Mouse (Mus musculus) cerebellum, adult 11 months (tissue): ENCODE results near the gene Denr.

ENCODE experiments used
- DNase-seq: peaks from one replicate; pipeline ENCODE4 v3.0.0; 2022

The Denr gene

GRCm38 (mm10) chr5:123914852-123915251 is 7.9 kb downstream of the Denr start:
- DNase-seq, result no peak

- no peak for DNase-seq
These were observed 15.1 kb downstream of the Denr start for GRCm38 (mm10) chr5:123922112-123922511.

DNA sequence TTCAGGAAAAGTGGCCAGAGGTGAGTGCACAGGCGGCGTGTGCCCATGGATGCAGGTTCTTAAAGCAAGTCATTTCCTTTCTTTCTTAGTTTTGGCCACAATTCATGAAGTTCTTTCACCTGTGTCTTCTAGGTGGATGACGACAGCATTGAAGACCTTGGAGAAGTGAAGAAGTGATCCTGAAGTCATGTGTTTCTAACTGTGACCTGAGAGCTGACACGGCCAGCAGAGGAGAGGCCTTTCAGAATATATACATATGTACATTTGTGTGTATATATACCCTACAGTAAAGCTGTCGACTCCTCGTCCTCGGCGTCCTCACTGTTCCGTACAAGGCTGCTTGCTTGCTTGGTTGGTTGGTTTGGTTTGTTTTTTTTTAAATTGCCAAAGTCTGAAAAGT is 20.1 kb downstream of the Denr start, which contains the start of gene Gm43518:
TSS of gene Gm43518 (plus strand) at position 301 of the 400 bp plus-strand sequence.
- no peak for DNase-seq

- DNase-seq, result peak; percentile 94
These were observed 23.6 kb downstream of the Denr start, which contains the start of gene Ccdc62 for GRCm38 (mm10) chr5:123930508-123930989. TSS of gene Ccdc62 (plus strand) at chr5:123930679.

GRCm38 (mm10) chr5:123931131-123931530 is 24.2 kb downstream of the Denr start:
- no peak for DNase-seq

DNA sequence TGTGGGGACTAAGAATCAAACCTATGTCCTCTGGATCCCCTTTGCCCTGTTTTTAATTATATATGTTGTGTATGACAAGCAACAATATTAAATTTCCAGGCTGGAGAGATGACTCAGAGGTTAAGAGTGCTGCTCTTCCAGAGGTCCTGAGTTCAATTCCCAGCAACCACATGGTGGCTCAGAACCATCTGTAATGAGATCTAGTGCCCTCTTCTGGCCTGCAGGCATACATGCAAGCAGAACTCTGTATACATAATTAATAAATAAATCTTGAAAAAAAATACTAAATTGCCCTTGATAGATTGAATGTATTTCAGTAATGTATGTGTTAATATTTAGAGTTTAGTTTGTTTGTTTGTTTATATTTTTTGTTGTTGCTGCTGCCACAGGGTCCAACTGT is 26.0 kb downstream of the Denr start:
- DNase-seq, result no peak

DNA sequence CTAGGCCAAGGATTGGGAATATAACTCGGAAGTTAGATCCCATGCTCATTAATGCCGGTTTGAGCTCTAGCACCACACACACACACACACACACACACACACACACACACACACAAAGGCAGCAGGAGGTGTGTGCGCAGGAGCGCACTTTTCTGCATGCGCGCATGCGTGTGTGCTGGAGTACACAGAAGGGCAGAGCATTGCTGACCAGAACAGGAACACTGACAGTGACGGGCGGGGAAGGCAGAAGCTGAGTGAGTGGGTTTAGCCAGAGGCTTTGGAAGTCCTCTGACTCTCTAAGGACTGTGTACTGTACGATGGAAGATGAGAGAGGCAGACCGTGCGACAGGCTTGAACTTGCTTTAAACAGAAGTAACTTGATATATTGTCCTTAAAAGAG is 26.6 kb downstream of the Denr start:
- no peak for DNase-seq

- no peak for DNase-seq
These were observed 27.1 kb downstream of the Denr start for GRCm38 (mm10) chr5:123933957-123934591.

DNA sequence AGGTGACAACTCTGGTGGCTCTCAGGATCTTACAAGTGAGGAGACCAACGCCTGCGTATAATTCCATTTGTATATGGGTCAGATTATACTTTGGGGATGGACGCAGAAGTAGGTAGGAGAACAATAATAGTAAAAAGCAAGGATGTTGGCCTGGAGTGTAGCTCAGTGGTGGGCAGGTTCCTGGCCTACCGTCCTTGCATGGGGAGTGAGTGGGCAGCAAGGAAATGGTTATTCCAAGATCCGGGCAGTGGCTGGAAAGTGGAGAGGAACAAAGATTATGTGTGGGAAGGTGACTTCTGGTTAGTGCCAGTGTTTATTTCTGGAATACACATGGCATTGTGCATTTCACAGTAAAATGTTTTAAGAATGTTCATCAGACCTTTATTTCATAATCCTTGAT is 29.0 kb downstream of the Denr start:
- DNase-seq, result no peak

GRCm38 (mm10) chr5:123938479-123938878 is 31.5 kb downstream of the Denr start:
- DNase-seq, result no peak

- no peak for DNase-seq
These were observed 39.6 kb downstream of the Denr start for GRCm38 (mm10) chr5:123946546-123946945.

DNA sequence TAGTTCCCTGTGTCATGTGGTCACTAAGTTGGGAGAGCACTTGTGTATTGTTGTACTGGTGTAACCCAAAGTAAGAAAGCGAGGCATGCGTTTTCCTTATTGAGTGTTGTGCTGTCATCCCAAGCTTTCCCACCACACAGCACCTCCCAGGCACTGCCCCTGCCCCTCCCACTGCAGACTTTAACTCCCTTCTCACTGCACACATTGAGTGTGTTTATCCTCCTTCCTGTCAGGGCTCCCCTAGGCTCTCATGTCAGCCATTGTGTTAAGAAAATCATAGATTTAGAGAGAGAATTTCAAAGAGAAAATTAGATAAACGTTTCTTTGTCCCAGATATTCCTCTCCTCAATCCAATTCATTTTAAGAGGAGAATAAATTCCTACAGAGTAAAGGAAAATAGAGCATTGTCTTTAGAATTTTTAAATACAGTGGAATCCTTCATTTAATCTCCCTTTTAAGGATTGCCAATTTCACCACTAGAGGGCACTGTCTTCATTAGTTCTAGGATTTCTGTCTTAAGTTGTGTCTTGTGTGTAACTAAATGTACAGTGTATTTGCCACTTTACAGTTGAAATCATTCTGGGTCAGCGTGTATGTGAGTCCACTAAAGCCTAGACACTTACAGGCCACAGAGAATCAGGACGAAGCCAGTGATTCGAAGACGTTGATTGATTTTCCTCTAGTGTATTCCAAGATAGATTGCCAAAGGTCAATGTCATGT is 40.2 kb downstream of the Denr start:
- DNase-seq, result no peak

GRCm38 (mm10) chr5:123952365-123953045 is 45.5 kb downstream of the Denr start:
- no peak for DNase-seq

GRCm38 (mm10) chr5:123957213-123957612 is 50.2 kb downstream of the Denr start:
- no peak for DNase-seq

DNA sequence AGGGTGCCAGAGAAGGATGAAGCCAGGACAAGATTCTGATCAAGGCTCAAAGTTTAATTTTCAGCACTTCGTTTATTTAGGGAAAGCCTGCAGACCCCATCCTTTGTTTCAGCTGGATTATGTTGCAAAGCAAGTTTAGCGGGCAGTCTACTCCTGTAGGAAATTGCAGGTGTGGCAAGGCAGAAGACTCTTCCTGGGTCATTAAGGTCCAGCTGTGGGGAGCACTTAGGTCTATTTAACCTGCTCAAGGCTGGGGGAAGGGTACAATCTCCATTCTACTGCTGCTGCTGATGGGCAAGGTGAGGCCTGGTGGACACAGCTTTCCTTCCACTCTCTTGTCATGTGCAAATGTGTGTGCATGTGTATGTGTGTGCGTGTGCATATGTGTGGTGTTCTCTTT is 52.0 kb downstream of the Denr start:
- no peak for DNase-seq

GRCm38 (mm10) chr5:123960129-123960528 is 53.2 kb downstream of the Denr start:
- no peak for DNase-seq

DNA sequence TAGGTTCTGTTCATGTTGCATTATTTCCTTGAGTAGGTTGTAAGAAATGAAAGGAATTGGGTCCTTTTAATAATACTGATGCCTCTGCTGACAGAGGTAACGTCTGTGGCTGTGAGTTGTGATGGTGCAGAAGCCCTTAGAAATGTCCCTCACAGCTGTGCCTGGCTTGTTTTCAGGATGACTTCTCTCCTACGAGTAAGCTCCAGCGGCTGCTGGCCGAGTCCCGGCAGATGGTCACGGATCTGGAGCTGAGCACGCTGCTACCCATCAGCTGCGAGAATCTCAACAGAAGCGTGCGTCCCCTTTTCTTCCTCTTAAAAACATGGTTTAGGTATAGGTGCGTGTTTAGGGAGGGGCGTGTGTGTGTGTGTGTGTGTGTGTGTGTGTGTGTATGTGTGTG is 54.1 kb downstream of the Denr start:
- no peak for DNase-seq

DNA sequence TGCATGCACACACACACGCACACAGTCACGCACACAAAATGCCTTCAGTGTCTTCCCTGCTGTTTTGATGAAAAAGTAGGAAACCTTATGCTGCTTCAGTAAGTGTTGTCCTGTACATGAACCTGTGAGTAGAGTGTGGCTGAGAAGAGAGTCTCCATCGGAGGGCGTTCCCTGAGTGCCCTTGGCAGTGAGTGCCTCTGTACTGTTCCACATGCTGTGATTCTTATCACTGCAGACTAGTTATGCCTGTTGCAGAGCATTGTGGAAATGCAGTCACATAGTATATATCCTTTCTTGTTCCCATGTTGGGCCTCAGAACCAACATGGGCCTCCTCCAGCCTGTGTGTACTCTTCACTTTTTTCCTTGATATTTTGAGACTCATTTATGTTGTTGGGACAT is 57.2 kb downstream of the Denr start:
- no peak for DNase-seq

DNA sequence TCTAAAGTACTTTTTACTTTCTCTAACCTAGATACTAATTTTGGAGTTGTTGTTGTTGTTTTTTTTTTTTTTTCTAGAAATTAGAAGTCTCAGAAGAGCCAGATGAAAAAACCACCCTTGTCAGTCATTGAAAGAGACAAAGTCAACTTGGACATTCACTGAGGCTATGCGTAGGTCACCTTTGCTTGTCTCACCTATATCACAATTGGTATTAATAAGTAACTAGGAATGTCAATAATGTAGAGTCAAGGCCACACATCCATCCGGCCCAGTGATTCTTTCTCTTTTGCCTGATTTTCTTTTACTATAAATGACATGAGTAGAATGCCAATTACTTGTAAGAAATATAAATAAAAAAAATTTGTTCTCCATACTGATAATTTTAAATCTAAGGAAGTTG is 59.8 kb downstream of the Denr start:
- DNase-seq, result no peak

DNA sequence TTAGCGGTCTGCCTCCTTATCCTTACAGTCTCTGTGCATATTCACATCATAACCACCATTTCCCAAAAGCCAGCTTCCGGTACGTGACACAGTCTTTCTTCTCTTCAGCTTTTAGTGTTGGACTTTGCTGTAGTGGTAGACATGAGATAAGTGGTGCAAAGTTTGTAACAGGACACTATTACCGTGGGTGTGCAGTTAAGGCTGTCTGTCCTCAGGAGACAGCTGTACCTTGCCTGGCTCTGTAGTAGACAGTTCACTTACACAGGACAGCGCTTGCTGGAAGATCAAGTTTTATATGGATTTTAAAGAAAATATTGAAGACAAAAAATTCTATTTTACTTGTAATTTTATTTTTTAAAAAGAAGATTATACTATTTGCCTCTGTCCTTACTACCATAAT is 61.5 kb downstream of the Denr start:
- no peak for DNase-seq

DNA sequence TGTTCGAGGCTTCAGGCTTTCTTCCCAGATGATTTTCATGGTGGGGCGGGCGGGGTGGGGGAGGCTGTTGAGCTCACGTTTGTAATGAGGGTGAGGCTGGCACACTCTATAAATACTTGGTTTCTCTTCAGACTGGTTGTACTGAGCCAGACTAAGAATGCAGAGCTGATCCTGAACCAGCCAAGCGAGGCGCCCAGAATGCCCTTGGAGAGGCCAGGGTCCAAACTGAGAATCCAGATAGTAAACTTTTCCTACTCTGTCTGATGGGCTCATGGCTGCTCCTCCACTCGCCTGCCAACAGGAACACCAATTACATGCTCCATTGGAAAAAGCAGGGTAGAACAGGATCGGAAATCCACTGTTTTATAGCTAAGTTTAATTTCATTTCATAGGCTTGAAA is 62.2 kb downstream of the Denr start:
- no peak for DNase-seq

- DNase-seq, result no peak
These were observed 63.6 kb downstream of the Denr start for GRCm38 (mm10) chr5:123970576-123970975.

DNA sequence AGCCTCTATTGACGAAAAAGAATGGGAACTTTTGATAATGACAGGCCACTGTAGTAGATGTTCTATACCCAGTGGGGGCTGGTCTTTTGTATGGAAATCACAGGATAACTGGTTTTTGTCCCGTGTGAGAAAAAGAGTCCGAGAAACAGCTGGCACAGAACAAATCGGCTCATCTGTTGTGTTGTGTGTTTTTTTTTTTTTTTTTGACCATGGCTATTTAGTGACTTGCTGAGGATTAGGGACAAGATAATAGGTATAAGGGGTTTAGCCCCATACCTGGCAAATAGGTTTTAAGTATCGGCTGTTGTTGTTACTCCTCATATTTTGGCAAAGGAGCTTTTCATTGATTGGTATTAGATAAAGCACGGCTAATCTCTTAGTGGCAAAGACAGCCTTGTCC is 65.5 kb downstream of the Denr start:
- DNase-seq, result no peak
